Mouse (Mus musculus) heart, postnatal 25 days (tissue): ENCODE measurements around the gene Dynlrb1. TPM values are rescaled to one million over a fixed set of nuclear protein-coding genes. Genes with fewer than 3 reads are reported as not detected.

ENCODE experiments used
- DNase-seq: peaks from one replicate; pipeline ENCODE4 v3.0.0; 2022; ENCODE audit warnings: low spot score
- intact Hi-C: fragments of 180-260 bp; cut with DNase I; formaldehyde crosslinking; loops from one replicate; pipeline ENCODE4 v1.15.1; 2025
- total RNA-seq, 2 experiments: library from RNA; stranded (reverse); gene quantifications; 2 replicates each; pipeline ENCODE4 v1.2.3; 2021

Dynlrb1 gene
- total RNA-seq, 2 experiments from 2014 or later = 162 to 183 TPM

GRCm38 (mm10) chr2:155278361-155278760 lies 42.0 kb downstream of the Dynlrb1 start:
- intact Hi-C loops = loop anchor here (5.0 kb wide), 1 partner anchor 104 kb away; the partner anchor contains the start of gene Trp53inp2
- DNase-seq = no peak

- no peak for DNase-seq
- intact Hi-C loops = loop anchor here (5.0 kb wide), 1 partner anchor 103 kb away; the partner anchor contains the start of gene Trp53inp2
Observed at GRCm38 (mm10) chr2:155279163-155279562, 42.8 kb downstream of the Dynlrb1 start.

GRCm38 (mm10) chr2:155280116-155280515 lies 43.8 kb downstream of the Dynlrb1 start:
- no peak for DNase-seq
- intact Hi-C loops = no loop called here

GRCm38 (mm10) chr2:155283793-155284192 lies 47.5 kb downstream of the Dynlrb1 start:
- intact Hi-C loops = no loop called here
- no peak for DNase-seq

- DNase-seq = no peak
- intact Hi-C loops = no loop called here
Observed at GRCm38 (mm10) chr2:155284647-155285046, 48.3 kb downstream of the Dynlrb1 start.

- intact Hi-C loops = no loop called here
- DNase-seq = no peak
Observed at GRCm38 (mm10) chr2:155285744-155286143, 49.4 kb downstream of the Dynlrb1 start.

GRCm38 (mm10) chr2:155287456-155288250 lies 51.3 kb downstream of the Dynlrb1 start:
- no peak for DNase-seq

GRCm38 (mm10) chr2:155290066-155290465 lies 53.7 kb downstream of the Dynlrb1 start:
- intact Hi-C loops = no loop called here
- no peak for DNase-seq

More at GRCm38 (mm10) chr2:155287456-155288250, 51.3 kb downstream of the Dynlrb1 start:
- intact Hi-C loops = no loop called here

GRCm38 (mm10) chr2:155293382-155293781 lies 57.0 kb downstream of the Dynlrb1 start:
- intact Hi-C loops = no loop called here
- no peak for DNase-seq

- DNase-seq = no peak
- intact Hi-C loops = no loop called here
Observed at GRCm38 (mm10) chr2:155293946-155294345, 57.6 kb downstream of the Dynlrb1 start.

- no peak for DNase-seq
- intact Hi-C loops = no loop called here
Observed at GRCm38 (mm10) chr2:155295453-155295852, 59.1 kb downstream of the Dynlrb1 start.

- DNase-seq = no peak
- intact Hi-C loops = no loop called here
Observed at GRCm38 (mm10) chr2:155299563-155299962, 63.2 kb downstream of the Dynlrb1 start.

Other genes with a start within 250 kb of the Dynlrb1 start
- gene Gm14226, start 218.3 kb upstream of the Dynlrb1 start, total RNA-seq = under 1 TPM; 0.13 to 0.17 TPM
- 10 to 100 TPM; 10.9 to 11.3 TPM for gene Ahcy, start 162.0 kb upstream of the Dynlrb1 start, total RNA-seq
- 10 to 100 TPM; 28.7 to 30.3 TPM for gene Itch, start 103.0 kb upstream of the Dynlrb1 start, total RNA-seq
- 100 to 1,000 TPM; 712 to 776 TPM for gene Map1lc3a, start 39.8 kb downstream of the Dynlrb1 start, total RNA-seq
- 10 to 100 TPM; 28.4 to 28.7 TPM for gene Pigu, start 120.9 kb downstream of the Dynlrb1 start, total RNA-seq
- gene Trp53inp2, start 144.5 kb downstream of the Dynlrb1 start, total RNA-seq = 100 to 1,000 TPM; 491 to 545 TPM
- gene Ncoa6, start 237.4 kb downstream of the Dynlrb1 start, total RNA-seq = 10 to 100 TPM; 23.6 to 26.4 TPM